Mouse (Mus musculus) neural tube, embryonic 15.5 days (tissue): ENCODE data around the gene Usp29. TPM values are rescaled to one million over a fixed set of nuclear protein-coding genes. Genes with fewer than 3 reads are reported as not detected.
A peak's percentile ranks its signal among the peaks of the same experiment; 100 is the strongest.
"Not testable (repeated sequence)": the region's sequence is repeated elsewhere in the genome, so short reads cannot be mapped to it uniquely, and the experiment has no call there.

Experiments used
- ATAC-seq: fragments of 200-750 bp; cut with Nextera tagmentation; 2 replicates; pipeline ENCODE4 v1.8.0; 2017; ENCODE audit warnings: mild to moderate bottlenecking, moderate TSS enrichment, moderate library complexity; ENCODE audit not compliant: low FRiP score
- H3K27ac ChIP-seq: fragments of 300-500 bp; sonication (generic); replicated peaks from 2 replicates; pipeline ENCODE4 v1.5.1; 2015; ENCODE audit warnings: mild to moderate bottlenecking, inconsistent platforms
- H3K27me3 ChIP-seq: fragments of 300-500 bp; sonication (generic); replicated peaks from 2 replicates; pipeline ENCODE4 v1.6.1; 2015; ENCODE audit warnings: inconsistent platforms
- H3K36me3 ChIP-seq: fragments of 300-500 bp; sonication (generic); 2 replicates; pipeline ENCODE4 v1.6.1; 2015; ENCODE audit warnings: inconsistent platforms
- H3K4me1 ChIP-seq: fragments of 300-500 bp; sonication (generic); 2 replicates; pipeline ENCODE4 v1.6.1; 2015; ENCODE audit warnings: inconsistent platforms
- H3K4me2 ChIP-seq: fragments of 300-500 bp; sonication (generic); 2 replicates; pipeline ENCODE4 v1.6.1; 2015; ENCODE audit warnings: inconsistent platforms, mild to moderate bottlenecking, moderate library complexity
- H3K4me3 ChIP-seq: fragments of 300-500 bp; sonication (generic); replicated peaks from 2 replicates; pipeline ENCODE4 v1.5.1; 2015; ENCODE audit warnings: mild to moderate bottlenecking, inconsistent platforms
- H3K9ac ChIP-seq: fragments of 300-500 bp; sonication (generic); replicated peaks from 2 replicates; pipeline ENCODE4 v1.6.1; 2015; ENCODE audit warnings: mild to moderate bottlenecking, inconsistent platforms
- H3K9me3 ChIP-seq: fragments of 300-500 bp; sonication (generic); replicated peaks from 2 replicates; pipeline ENCODE4 v1.6.1; 2016; ENCODE audit warnings: inconsistent platforms
- WGBS: fragments of 180-500 bp; shearing (Covaris S2); methylation state at CpG from one replicate; pipeline ENCODE4 v1.1.7; 2015; ENCODE audit warnings: mixed read lengths; 5-methylcytosine and 5-hydroxymethylcytosine counted together
- polyA plus RNA-seq: library from polyadenylated mRNA; unstranded; fragments of >200 nt; fragmentation: Nextera tagmentation; extraction: Ambion mirVana; gene quantifications from 2 replicates; pipeline ENCODE4 v1.2.1, GENCODE M21; 2015

Gene Usp29
- polyA plus RNA-seq, 1 experiment from 2014 or later = 32.1 TPM

- H3K9ac ChIP-seq, H3K4me3 ChIP-seq, ATAC-seq, H3K9me3 ChIP-seq, H3K4me2 ChIP-seq, H3K27ac ChIP-seq, H3K36me3 ChIP-seq, H3K27me3 ChIP-seq: not testable (repeated sequence)
- 40% methylated on average over 11 of the region's 11 CpGs for WGBS
- peaks cover 18% of the 10 kb centered on the region for H3K4me1 ChIP-seq
These were observed 43.6 kb downstream of the Usp29 start for GRCm38 (mm10) chr7:6773865-6774413.

DNA sequence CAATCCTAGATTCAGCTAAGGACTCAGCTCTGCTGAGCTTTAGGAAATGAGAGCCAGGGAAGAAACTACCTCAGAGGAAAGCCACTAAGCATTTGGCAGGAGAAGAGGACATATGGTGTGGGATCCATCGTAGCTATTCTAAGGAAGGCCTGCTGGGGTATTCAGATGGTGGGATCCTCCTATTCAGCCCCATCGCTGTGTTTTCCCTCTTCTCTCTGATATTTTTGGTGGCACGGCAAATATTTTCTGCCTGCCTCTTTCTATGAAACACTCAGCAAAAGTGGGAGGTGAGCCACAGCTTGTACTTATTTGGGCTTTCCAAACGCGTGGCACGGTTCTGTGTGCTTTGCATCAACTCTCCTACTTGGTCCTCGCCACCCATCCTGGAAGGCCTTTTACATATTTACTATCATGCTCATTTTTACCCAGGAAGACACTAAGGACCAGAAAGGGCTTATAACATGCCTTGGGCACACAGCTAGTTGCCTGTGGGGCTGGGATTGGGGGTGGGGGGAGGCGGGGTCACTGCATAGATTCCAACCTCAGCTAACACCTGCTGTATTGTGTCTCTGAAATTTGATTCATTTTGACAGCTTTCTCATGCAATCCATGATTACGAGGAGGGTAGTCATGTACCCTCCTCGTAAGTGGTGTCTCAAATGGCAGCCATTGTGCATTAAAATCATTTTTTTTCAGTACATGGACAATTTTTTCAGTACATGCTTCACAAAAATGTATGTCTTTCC, 46.1 kb downstream of the Usp29 start:
- no peak overlapping the region for H3K9ac ChIP-seq
- 90% methylated on average over 10 of the region's 10 CpGs for WGBS
- no peak overlapping the region for H3K4me3 ChIP-seq
- H3K27me3 ChIP-seq = no peaks in the 10 kb centered on the region
- no peak for ATAC-seq
- 0 out of 2 replicates have a peak overlapping the region, but pooled peaks have one; percentile 38 for H3K27ac ChIP-seq
- no peaks in the 10 kb centered on the region for H3K36me3 ChIP-seq
- H3K9me3 ChIP-seq = no peaks in the 10 kb centered on the region
- no peak overlapping the region for H3K4me2 ChIP-seq
- H3K4me1 ChIP-seq = peaks cover 13% of the 10 kb centered on the region; the same call in 1 of the 2 replicates

- Histone ChIP-seq H3K4me1 (peaks cover 15% of the 10 kb centered on the region; the same call in 1 of the 2 replicates), H3K4me2 (no peak overlapping the region), H3K9ac (no peak overlapping the region), H3K27me3 (no peaks in the 10 kb centered on the region), H3K9me3 (no peaks in the 10 kb centered on the region), H3K4me3 (no peak overlapping the region), H3K27ac (peak overlapping the region; percentile 38; the same call in 1 of the 2 replicates), H3K36me3 (no peaks in the 10 kb centered on the region)
- ATAC-seq = no peak
- 69% methylated on average over 2 of the region's 2 CpGs for WGBS
These were observed 46.7 kb downstream of the Usp29 start for GRCm38 (mm10) chr7:6777107-6777506.

DNA sequence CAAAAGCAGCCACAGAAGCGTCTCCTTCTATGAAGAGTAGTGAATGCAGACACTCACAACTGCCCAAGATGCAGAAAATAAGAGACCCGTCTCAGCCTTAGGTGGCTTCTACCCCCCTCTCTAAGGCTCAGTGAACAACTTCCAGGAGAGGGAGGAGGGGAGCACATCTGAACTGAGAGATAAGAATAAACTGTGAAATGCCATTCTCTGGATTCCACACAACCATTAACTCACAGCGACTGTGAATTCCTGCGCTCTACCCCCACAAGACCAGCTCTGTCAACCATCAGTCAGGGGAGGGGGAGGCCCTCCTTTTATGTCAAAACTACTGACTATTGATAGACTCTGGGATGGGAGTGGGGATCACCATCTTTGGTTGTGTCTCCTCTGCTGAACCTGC, 47.3 kb downstream of the Usp29 start:
- H3K4me2 ChIP-seq = no peak overlapping the region
- H3K27me3 ChIP-seq = no peaks in the 10 kb centered on the region
- no peak overlapping the region for H3K9ac ChIP-seq
- no peaks in the 10 kb centered on the region for H3K9me3 ChIP-seq
- WGBS = 53% methylated on average over 4 of the region's 4 CpGs
- H3K27ac ChIP-seq = peak overlapping the region; percentile 38; the same call in 1 of the 2 replicates
- no peaks in the 10 kb centered on the region for H3K36me3 ChIP-seq
- ATAC-seq = no peak
- peaks cover 15% of the 10 kb centered on the region; the same call in 1 of the 2 replicates for H3K4me1 ChIP-seq
- no peak overlapping the region for H3K4me3 ChIP-seq

DNA sequence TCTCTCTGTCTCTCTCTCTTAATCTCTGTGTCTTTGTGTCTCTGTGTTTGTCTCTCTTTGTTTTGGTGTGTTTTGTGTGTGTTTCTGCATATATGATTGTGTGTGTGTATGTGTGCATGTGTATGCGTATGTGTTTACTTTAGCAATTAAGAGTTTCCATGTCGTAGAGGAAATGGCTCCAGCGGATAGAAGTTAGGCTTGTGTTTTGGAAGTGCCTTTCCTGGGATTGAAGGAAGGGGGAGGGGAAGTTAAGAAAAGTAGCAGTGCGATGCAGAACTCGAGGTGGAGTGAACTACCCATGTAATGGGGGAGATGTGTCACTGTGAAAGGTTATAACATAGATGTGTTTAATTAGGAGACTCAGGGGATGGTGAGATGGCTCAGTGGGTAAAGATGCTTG, 48.8 kb downstream of the Usp29 start:
- WGBS = 86% methylated on average over 5 of the region's 5 CpGs
- Histone ChIP-seq H3K4me3 (no peak overlapping the region), H3K36me3 (no peaks in the 10 kb centered on the region), H3K4me1 (peaks cover 17% of the 10 kb centered on the region), H3K27me3 (no peaks in the 10 kb centered on the region), H3K9me3 (no peaks in the 10 kb centered on the region), H3K27ac (no peak overlapping the region), H3K9ac (no peak overlapping the region), H3K4me2 (no peak overlapping the region)
- ATAC-seq = no peak

DNA sequence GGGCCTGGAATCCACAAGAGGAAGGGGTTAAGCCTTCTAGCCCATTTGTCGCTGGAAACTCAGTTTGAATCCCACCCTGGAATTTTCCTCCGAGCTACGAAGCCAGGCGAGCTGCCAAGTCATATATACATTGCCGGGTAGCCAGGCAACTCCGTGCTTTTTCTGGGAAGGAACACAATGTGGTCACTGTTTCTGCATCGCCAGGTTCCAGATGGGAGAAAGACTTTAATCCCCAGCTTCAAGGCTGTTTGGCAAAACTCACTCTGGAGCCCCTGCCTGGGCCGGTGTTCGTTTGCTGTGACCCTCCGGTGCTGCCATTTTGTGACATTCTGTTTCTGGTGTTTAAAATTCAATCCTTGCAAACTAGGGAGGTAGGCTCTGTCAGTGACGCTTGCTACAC, 51.2 kb downstream of the Usp29 start:
- WGBS = 41% methylated on average over 11 of the region's 11 CpGs
- no peak for ATAC-seq

GRCm38 (mm10) chr7:6784340-6785073, 54.1 kb downstream of the Usp29 start:
- Histone ChIP-seq H3K9ac (no peak overlapping the region), H3K4me3 (no peak overlapping the region), H3K27me3 (no peaks in the 10 kb centered on the region), H3K36me3 (no peaks in the 10 kb centered on the region), H3K4me2 (no peak overlapping the region), H3K27ac (peak overlapping the region; percentile 28; the same call in 1 of the 2 replicates), H3K4me1 (peaks cover 16% of the 10 kb centered on the region), H3K9me3 (no peaks in the 10 kb centered on the region)
- ATAC-seq = peak; percentile 48; the same call in 1 of the 2 replicates
- 7% methylated on average over 8 of the region's 8 CpGs for WGBS

More for the DNA sequence above, 51.2 kb downstream of the Usp29 start:
- H3K9me3 ChIP-seq = no peaks in the 10 kb centered on the region
- peak overlapping the region; percentile 1 for H3K27ac ChIP-seq
- no peaks in the 10 kb centered on the region for H3K27me3 ChIP-seq
- H3K4me3 ChIP-seq = no peak overlapping the region
- no peaks in the 10 kb centered on the region for H3K36me3 ChIP-seq
- no peak overlapping the region for H3K4me2 ChIP-seq
- no peak overlapping the region for H3K9ac ChIP-seq
- peaks cover 26% of the 10 kb centered on the region for H3K4me1 ChIP-seq

GRCm38 (mm10) chr7:6787000-6787399, 56.6 kb downstream of the Usp29 start:
- ATAC-seq = no peak
- H3K4me2 ChIP-seq = no peak overlapping the region
- no peaks in the 10 kb centered on the region for H3K36me3 ChIP-seq
- H3K27me3 ChIP-seq = no peaks in the 10 kb centered on the region
- H3K27ac ChIP-seq = no peak overlapping the region
- H3K4me1 ChIP-seq = peaks cover 12% of the 10 kb centered on the region
- H3K9ac ChIP-seq = no peak overlapping the region
- 67% methylated on average over 2 of the region's 2 CpGs for WGBS
- no peaks in the 10 kb centered on the region for H3K9me3 ChIP-seq
- H3K4me3 ChIP-seq = no peak overlapping the region

DNA sequence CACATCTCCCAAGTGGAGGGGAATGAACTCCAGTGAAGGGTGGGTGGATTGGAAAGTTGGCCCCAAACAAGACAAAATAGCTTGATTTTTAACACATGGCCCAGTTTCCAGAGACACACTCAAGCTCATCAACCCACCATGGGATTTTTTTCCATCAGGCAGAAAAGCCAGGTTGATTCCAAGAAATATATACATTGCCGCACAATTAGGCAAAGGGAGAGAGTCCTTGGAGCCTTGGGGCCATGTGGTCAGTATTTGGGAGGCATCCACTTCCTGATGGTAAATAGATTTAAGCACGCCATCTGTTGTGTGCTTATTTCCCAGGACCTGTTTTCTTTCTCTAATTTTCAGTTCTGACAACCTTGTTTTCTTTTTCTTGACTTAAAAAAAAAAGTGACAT, 57.7 kb downstream of the Usp29 start:
- WGBS = 92% methylated on average over 2 of the region's 2 CpGs
- H3K27me3 ChIP-seq = no peaks in the 10 kb centered on the region
- no peak overlapping the region for H3K27ac ChIP-seq
- no peak for ATAC-seq
- no peak overlapping the region for H3K4me3 ChIP-seq
- no peaks in the 10 kb centered on the region for H3K9me3 ChIP-seq
- no peak overlapping the region for H3K4me2 ChIP-seq
- H3K36me3 ChIP-seq = no peaks in the 10 kb centered on the region
- H3K9ac ChIP-seq = no peak overlapping the region
- peaks cover 12% of the 10 kb centered on the region for H3K4me1 ChIP-seq

DNA sequence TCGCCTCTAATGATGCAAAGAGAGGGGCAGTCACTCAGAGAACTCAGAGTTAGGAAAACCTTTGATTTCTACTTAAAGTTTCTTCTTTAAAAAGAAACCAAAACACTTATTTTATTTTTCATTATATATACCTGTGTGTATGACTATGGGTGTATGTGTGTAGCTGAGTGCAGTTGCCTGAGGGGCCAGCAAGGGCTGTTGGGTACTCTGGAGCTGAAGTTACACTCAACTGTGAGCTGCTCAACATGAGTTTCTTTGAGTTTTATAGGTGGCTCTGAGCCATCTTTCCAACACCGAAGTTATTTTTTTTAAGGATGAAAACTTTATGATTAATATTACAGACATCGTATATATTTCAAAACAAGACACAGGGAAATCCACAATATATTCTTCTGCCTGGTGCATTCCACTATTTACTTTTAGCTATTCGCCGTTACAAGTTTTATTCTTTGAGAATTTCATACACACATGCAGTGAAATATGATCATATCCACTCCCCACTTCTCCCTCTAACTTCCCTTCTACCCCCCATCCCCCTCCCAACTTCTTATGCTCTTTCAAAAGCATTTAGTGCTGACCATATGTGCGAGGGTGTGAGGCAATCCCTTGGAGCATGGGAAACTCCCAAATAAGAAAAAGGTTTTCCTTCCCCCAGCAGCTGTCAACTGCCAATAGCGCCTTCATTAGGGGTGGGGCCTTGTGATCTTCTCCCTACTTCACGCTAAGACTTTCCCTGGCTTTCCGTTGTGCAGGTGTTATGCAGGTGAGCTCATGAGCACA, 61.1 kb downstream of the Usp29 start:
- H3K4me3 ChIP-seq = no peak overlapping the region
- H3K27me3 ChIP-seq = no peaks in the 10 kb centered on the region
- no peaks in the 10 kb centered on the region for H3K4me1 ChIP-seq
- H3K9ac ChIP-seq = no peak overlapping the region
- H3K27ac ChIP-seq = no peak overlapping the region
- no peaks in the 10 kb centered on the region for H3K36me3 ChIP-seq
- H3K4me2 ChIP-seq = no peak overlapping the region
- ATAC-seq = no peak
- WGBS = 90% methylated on average over 9 of the region's 9 CpGs
- no peaks in the 10 kb centered on the region for H3K9me3 ChIP-seq

- no peaks in the 10 kb centered on the region for H3K27me3 ChIP-seq
- no peaks in the 10 kb centered on the region for H3K9me3 ChIP-seq
- H3K36me3 ChIP-seq = no peaks in the 10 kb centered on the region
- no peaks in the 10 kb centered on the region for H3K4me1 ChIP-seq
- H3K9ac ChIP-seq = no peak overlapping the region
- H3K4me3 ChIP-seq = no peak overlapping the region
- no peak overlapping the region for H3K4me2 ChIP-seq
- no peak overlapping the region for H3K27ac ChIP-seq
- WGBS = 65% methylated on average over 6 of the region's 6 CpGs
- no peak for ATAC-seq
These were observed 62.9 kb downstream of the Usp29 start for GRCm38 (mm10) chr7:6793240-6793639.
